Mouse (Mus musculus) liver, embryonic 11.5 days (tissue): Measurements from ENCODE around the gene Gm42906. TPM values are rescaled to one million over a fixed set of nuclear protein-coding genes. Genes with fewer than 3 reads are reported as not detected.
A peak's percentile ranks its signal among the peaks of the same experiment; 100 is the strongest.

ENCODE experiments used
- ATAC-seq: fragments of 200-750 bp; cut with Nextera tagmentation; replicated peaks from 2 replicates; pipeline ENCODE4 v1.8.0; 2017; ENCODE audit warnings: moderate number of reproducible peaks, mild to moderate bottlenecking, moderate TSS enrichment, moderate library complexity; ENCODE audit not compliant: low FRiP score
- DNase-seq: peaks from one replicate; pipeline ENCODE4 v3.0.0-alpha.2; 2017; ENCODE audit warnings: low spot score
- H3K27ac ChIP-seq: fragments of 300-500 bp; sonication (generic); 2 replicates; pipeline ENCODE4 v1.5.1; 2014; ENCODE audit warnings: mild to moderate bottlenecking, low read depth, low read length, control low read depth
- H3K27me3 ChIP-seq: fragments of 300-500 bp; sonication (generic); replicated peaks from 2 replicates; pipeline ENCODE4 v1.6.1; 2014; ENCODE audit warnings: low read length, mixed read lengths; ENCODE audit not compliant: control insufficient read depth, insufficient read depth
- H3K36me3 ChIP-seq: fragments of 300-500 bp; sonication (generic); 2 replicates; pipeline ENCODE4 v1.6.1; 2014; ENCODE audit warnings: mild to moderate bottlenecking, low read length, moderate library complexity, mixed read lengths; ENCODE audit not compliant: control insufficient read depth, insufficient read depth
- H3K4me1 ChIP-seq: fragments of 300-500 bp; sonication (generic); replicated peaks from 2 replicates; pipeline ENCODE4 v1.6.1; 2014; ENCODE audit warnings: low read length, mixed read lengths; ENCODE audit not compliant: control insufficient read depth, insufficient read depth
- H3K4me2 ChIP-seq: fragments of 300-500 bp; sonication (generic); 2 replicates; pipeline ENCODE4 v1.6.1; 2014; ENCODE audit warnings: mild to moderate bottlenecking, control low read depth, moderate library complexity
- H3K4me3 ChIP-seq: fragments of 300-500 bp; sonication (generic); 2 replicates; pipeline ENCODE4 v1.5.1; 2014; ENCODE audit warnings: low read depth, low read length, control low read depth
- H3K9ac ChIP-seq: fragments of 300-500 bp; sonication (generic); 2 replicates; pipeline ENCODE4 v1.6.1; 2014; ENCODE audit warnings: low read depth, low read length, control low read depth
- H3K9me3 ChIP-seq: fragments of 300-500 bp; sonication (generic); 2 replicates; pipeline ENCODE4 v1.6.1; 2016; ENCODE audit warnings: low read length, inconsistent platforms, mixed read lengths; ENCODE audit not compliant: control insufficient read depth
- WGBS: fragments of 180-500 bp; shearing (Covaris S2); extraction: QIAGEN DNeasy Blood & Tissue Kit; methylation state at CpG from one replicate; pipeline ENCODE4 v1.1.7; 2014; 5-methylcytosine and 5-hydroxymethylcytosine counted together
- polyA plus RNA-seq: library from polyadenylated mRNA; unstranded; fragments of >200 nt; fragmentation: Nextera tagmentation; extraction: Ambion mirVana; gene quantifications from 2 replicates; pipeline ENCODE4 v1.2.1, GENCODE M21; 2014

The Gm42906 gene
- polyA plus RNA-seq, 1 experiment from 2014 or later: not detected

DNA sequence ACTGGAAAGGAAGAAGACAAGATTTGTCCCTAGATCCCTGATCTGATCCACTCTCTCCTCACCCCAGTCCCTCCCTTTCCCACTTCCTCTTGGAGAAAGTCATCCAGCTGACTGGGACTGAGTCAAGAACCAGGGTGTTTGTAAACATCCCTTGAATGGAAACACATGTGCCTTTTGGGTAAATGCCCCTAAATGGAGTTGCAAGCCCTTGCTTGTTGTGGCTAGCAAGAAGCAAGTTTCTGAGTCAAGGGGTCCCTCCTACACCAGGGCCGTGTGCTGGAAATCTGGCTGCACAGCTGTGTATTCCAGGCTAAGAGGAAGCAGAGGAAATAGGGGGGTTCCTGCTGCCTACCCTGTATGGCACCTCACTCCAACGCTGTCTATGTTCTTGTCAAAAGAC lies 298.2 kb downstream of the Gm42906 start:
- Histone ChIP-seq H3K27me3 (no peaks in the 10 kb centered on the region), H3K36me3 (no peaks in the 10 kb centered on the region), H3K27ac (no peak overlapping the region), H3K4me1 (no peaks in the 10 kb centered on the region), H3K4me2 (no peak overlapping the region), H3K9ac (no peak overlapping the region), H3K4me3 (no peak overlapping the region), H3K9me3 (no peaks in the 10 kb centered on the region)
- ATAC-seq (peak; percentile 19; the same call in 1 of the 2 replicates), DNase-seq (no peak)
- WGBS: 47% methylated on average over 2 of the region's 2 CpGs

GRCm38 (mm10) chr5:151127298-151127717 lies 300.7 kb downstream of the Gm42906 start:
- no peaks in the 10 kb centered on the region for H3K27me3 ChIP-seq
- no peaks in the 10 kb centered on the region for H3K4me1 ChIP-seq
- DNase-seq (no peak), ATAC-seq (peak; percentile 70)
- H3K9ac ChIP-seq: no peak overlapping the region
- H3K9me3 ChIP-seq: no peaks in the 10 kb centered on the region
- H3K27ac ChIP-seq: no peak overlapping the region
- no peak overlapping the region for H3K4me3 ChIP-seq
- peak overlapping the region; percentile 11 for H3K4me2 ChIP-seq
- 20% methylated on average over 6 of the region's 6 CpGs for WGBS
- no peaks in the 10 kb centered on the region for H3K36me3 ChIP-seq

GRCm38 (mm10) chr5:151126608-151127005 lies 301.4 kb downstream of the Gm42906 start:
- Histone ChIP-seq H3K4me3 (no peak overlapping the region), H3K9me3 (no peaks in the 10 kb centered on the region), H3K4me2 (no peak overlapping the region), H3K36me3 (no peaks in the 10 kb centered on the region), H3K9ac (no peak overlapping the region), H3K27me3 (no peaks in the 10 kb centered on the region), H3K27ac (no peak overlapping the region), H3K4me1 (no peaks in the 10 kb centered on the region)
- ATAC-seq (no peak), DNase-seq (no peak)
- WGBS: 63% methylated on average over 10 of the region's 10 CpGs

GRCm38 (mm10) chr5:151125985-151126607 lies 301.9 kb downstream of the Gm42906 start:
- H3K9me3 ChIP-seq: no peaks in the 10 kb centered on the region
- WGBS: 70% methylated on average over 6 of the region's 6 CpGs
- no peak overlapping the region for H3K4me3 ChIP-seq
- no peak overlapping the region for H3K4me2 ChIP-seq
- H3K4me1 ChIP-seq: no peaks in the 10 kb centered on the region
- H3K9ac ChIP-seq: no peak overlapping the region
- no peak for DNase-seq
- no peaks in the 10 kb centered on the region for H3K36me3 ChIP-seq
- H3K27me3 ChIP-seq: no peaks in the 10 kb centered on the region
- ATAC-seq: no peak
- H3K27ac ChIP-seq: no peak overlapping the region

DNA sequence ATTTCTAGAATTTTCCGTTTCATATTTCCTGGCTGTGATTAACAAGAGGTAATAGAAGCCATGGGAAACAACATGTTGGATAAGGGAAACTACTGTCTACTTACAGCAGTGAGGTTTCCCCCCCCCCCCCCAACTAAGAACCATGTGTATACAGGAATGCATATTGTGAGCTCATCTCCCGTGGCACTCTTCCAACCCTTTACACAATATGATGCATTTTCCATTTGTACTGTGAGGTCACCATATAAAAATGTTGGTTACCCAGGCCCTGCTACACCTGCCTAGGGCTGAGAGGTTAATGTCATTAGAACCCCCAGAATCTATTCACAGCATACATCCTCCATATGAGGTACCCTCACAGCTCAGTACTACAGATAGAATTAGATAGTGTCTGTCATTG lies 310.1 kb downstream of the Gm42906 start:
- H3K27me3 ChIP-seq: no peaks in the 10 kb centered on the region
- H3K27ac ChIP-seq: no peak overlapping the region
- H3K4me2 ChIP-seq: no peak overlapping the region
- H3K4me3 ChIP-seq: no peak overlapping the region
- DNase-seq (no peak), ATAC-seq (no peak)
- H3K36me3 ChIP-seq: no peaks in the 10 kb centered on the region
- H3K4me1 ChIP-seq: no peaks in the 10 kb centered on the region
- no peaks in the 10 kb centered on the region for H3K9me3 ChIP-seq
- H3K9ac ChIP-seq: no peak overlapping the region
- WGBS: 83% methylated on average over 2 of the region's 2 CpGs

- Histone ChIP-seq H3K4me1 (no peaks in the 10 kb centered on the region), H3K4me2 (no peak overlapping the region), H3K36me3 (no peaks in the 10 kb centered on the region), H3K27me3 (no peaks in the 10 kb centered on the region), H3K9me3 (no peaks in the 10 kb centered on the region), H3K4me3 (no peak overlapping the region), H3K9ac (no peak overlapping the region), H3K27ac (no peak overlapping the region)
- WGBS: 87% methylated on average over 5 of the region's 5 CpGs
- DNase-seq (no peak), ATAC-seq (no peak)
These were observed 311.6 kb downstream of the Gm42906 start for GRCm38 (mm10) chr5:151116192-151116887.

- Histone ChIP-seq H3K27ac (no peak overlapping the region), H3K36me3 (no peaks in the 10 kb centered on the region), H3K4me3 (no peak overlapping the region), H3K4me2 (no peak overlapping the region), H3K4me1 (no peaks in the 10 kb centered on the region), H3K27me3 (no peaks in the 10 kb centered on the region), H3K9me3 (no peaks in the 10 kb centered on the region), H3K9ac (no peak overlapping the region)
- no peak for ATAC-seq
- no peak for DNase-seq
- WGBS: 82% methylated on average over 9 of the region's 9 CpGs
These were observed 315.2 kb downstream of the Gm42906 start for GRCm38 (mm10) chr5:151112743-151113142.

DNA sequence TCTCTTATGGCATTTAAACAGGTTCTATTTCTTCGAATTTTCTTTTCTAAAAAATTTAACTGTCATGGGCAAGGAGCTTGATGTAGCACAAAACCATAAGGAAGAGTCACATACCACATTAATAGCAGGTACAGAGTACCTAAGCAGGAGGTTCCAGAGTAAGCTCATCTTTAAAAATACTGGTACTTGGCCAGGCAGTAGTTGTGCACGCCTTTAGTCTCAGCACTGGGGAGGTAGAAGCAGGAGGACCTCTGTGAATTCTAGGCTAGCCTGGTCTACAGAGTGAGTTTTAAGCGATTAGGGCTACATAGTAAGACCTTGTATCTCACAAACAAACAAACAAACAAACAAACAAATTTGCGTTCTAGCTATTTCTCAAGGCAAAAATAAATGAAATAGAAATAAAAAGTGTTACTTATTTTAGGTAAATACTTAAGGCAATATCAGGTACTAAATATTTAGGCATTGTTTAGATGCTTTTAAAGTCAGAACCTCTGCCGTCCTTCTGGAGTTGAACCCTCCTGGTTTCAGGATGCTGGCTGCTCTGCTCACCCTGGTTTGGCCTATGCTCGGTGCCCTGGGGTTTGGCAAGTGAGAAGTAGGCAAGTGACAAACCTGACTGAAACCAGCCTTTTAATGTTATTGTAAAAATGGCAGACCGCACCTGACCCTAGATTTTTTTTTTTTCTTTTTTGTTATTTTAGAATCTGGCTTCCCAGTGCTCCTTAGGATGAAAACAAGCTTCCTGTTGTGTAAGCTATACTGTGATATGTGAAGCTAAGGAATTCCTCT lies 316.7 kb downstream of the Gm42906 start:
- Histone ChIP-seq H3K9me3 (no peaks in the 10 kb centered on the region), H3K9ac (no peak overlapping the region), H3K36me3 (no peaks in the 10 kb centered on the region), H3K4me1 (no peaks in the 10 kb centered on the region), H3K27me3 (no peaks in the 10 kb centered on the region), H3K4me3 (no peak overlapping the region), H3K4me2 (no peak overlapping the region), H3K27ac (no peak overlapping the region)
- DNase-seq: no peak
- no peak for ATAC-seq
- 81% methylated on average over 7 of the region's 7 CpGs for WGBS
